Mouse (Mus musculus): ENCODE results near the gene Plod3. TPM values are rescaled to one million over a fixed set of nuclear protein-coding genes. Genes with fewer than 3 reads are reported as not detected.

Gene Plod3
- polyA plus RNA-seq, 1 experiment from 2014 or later, result 38.3 TPM

GRCm38 (mm10) chr5:137029643-137030415 lies 43.0 kb downstream of the Plod3 start:
- Histone ChIP-seq H3K9ac (replicated peaks; ENCODE audit: low read depth) (no peak overlapping the region), H3K4me2 (replicated peaks; ENCODE audit: low read depth, low read length) (peak overlapping the region; percentile 40), H3K27ac (ENCODE audit: low read length) (no peak overlapping the region), H3K4me3 (ENCODE audit: low read depth, low read length) (no peak overlapping the region; the same call in 1 of the 2 replicates), H3K27me3 (replicated peaks; ENCODE audit: insufficient read depth, low read length) (peaks cover 45% of the 10 kb centered on the region), H3K9me3 (ENCODE audit: low read length) (no peaks in the 10 kb centered on the region), H3K36me3 (ENCODE audit: insufficient read depth, low read length) (no peaks in the 10 kb centered on the region), H3K4me1 (ENCODE audit: insufficient read depth, low read depth, low read length) (peaks cover 10% of the 10 kb centered on the region)
- ATAC-seq (peak; percentile 74), DNase-seq (ENCODE audit: low spot score) (peak; percentile 97)
- WGBS, result under 1% methylated on average over 52 of the region's 52 CpGs
- TF ChIP-seq CTCF (IDR thresholded peaks at IDR 0.05) (peak; percentile 15), EP300 (IDR thresholded peaks at IDR 0.05) (no peak)

DNA sequence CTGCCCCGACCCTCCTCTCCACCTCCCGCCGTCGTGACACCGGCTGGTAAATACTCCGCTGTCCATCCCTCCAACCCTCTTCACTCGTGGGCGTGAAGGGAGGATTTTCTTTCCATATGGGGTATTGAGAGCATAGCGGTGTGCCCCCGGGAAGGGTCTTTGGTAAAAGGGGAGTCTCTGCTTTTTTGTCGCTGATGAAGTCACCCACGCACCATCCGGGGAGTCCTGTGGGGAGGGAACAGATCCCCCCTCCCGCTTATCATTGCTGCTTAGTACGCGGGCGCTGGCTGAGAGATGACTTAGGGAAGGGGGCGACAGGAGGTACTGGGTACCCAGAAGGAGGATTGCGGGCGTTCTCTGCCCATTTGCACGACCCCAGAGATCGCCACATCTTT lies 43.6 kb downstream of the Plod3 start:
- Histone ChIP-seq H3K9ac (replicated peaks; ENCODE audit: low read depth) (no peak overlapping the region), H3K27me3 (replicated peaks; ENCODE audit: insufficient read depth, low read length) (peaks cover 42% of the 10 kb centered on the region), H3K36me3 (ENCODE audit: insufficient read depth, low read length) (no peaks in the 10 kb centered on the region), H3K9me3 (ENCODE audit: low read length) (no peaks in the 10 kb centered on the region), H3K4me2 (replicated peaks; ENCODE audit: low read depth, low read length) (peak overlapping the region; percentile 40; the same call in 1 of the 2 replicates), H3K4me1 (ENCODE audit: insufficient read depth, low read depth, low read length) (peaks cover 10% of the 10 kb centered on the region), H3K4me3 (ENCODE audit: low read depth, low read length) (no peak overlapping the region), H3K27ac (ENCODE audit: low read length) (no peak overlapping the region)
- ATAC-seq, result no peak
- no peak for TF ChIP-seq EP300 (IDR thresholded peaks at IDR 0.05)
- TF ChIP-seq CTCF (IDR thresholded peaks at IDR 0.05), result no peak; the same call in 1 of the 2 replicates
- 15% methylated on average over 22 of the region's 22 CpGs for WGBS
- no peak for DNase-seq (ENCODE audit: low spot score)

DNA sequence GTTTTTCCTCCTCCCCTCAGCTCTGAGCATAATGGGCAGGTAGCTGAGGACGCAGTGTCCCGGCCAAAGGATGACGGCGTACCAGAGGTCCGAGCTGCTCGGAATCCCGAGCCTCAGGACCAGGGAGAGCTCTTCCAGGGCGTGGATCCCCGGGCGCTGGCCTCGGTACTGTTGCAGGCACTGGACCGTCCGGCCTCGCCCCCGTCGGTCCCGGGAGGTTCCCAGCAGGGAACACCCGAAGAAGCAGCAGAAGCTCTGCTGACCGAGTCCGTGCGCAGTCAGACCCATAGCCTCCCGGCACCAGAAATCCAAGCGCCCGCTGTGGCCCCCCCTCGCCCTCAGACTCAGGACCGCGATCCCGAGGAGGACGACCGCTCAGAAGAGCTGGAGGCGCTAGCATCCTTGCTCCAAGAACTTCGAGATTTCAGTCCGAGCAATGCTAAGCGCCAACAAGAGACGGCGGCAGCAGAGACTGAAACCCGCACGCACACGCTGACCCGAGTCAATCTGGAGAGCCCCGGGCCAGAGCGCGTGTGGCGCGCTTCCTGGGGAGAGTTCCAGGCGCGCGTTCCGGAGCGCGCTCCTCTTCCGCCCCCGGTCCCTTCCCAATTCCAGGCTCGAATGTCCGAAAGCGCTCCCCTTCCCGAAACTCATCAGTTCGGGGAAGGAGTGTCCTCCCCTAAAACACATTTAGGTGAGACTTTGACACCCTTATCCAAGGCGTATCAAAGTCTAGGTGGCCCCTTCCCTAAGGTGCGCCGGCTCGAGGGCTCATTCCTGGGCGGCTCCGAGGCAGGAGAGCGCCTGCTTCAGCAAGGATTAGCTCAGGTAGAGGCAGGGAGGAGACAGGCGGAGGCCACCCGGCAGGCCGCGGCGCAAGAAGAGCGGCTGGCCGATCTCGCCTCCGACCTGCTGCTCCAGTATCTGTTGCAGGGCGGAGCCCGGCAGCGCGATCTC lies 44.5 kb downstream of the Plod3 start:
- ATAC-seq (no peak), DNase-seq (ENCODE audit: low spot score) (peak; percentile 52)
- H3K9ac ChIP-seq (replicated peaks; ENCODE audit: low read depth), result no peak overlapping the region
- H3K9me3 ChIP-seq (ENCODE audit: low read length), result no peaks in the 10 kb centered on the region
- H3K4me1 ChIP-seq (ENCODE audit: insufficient read depth, low read depth, low read length), result peaks cover 10% of the 10 kb centered on the region
- no peak overlapping the region for H3K27ac ChIP-seq (ENCODE audit: low read length)
- H3K36me3 ChIP-seq (ENCODE audit: insufficient read depth, low read length), result peaks cover 2% of the 10 kb centered on the region
- H3K27me3 ChIP-seq (replicated peaks; ENCODE audit: insufficient read depth, low read length), result peaks cover 39% of the 10 kb centered on the region
- TF ChIP-seq CTCF (IDR thresholded peaks at IDR 0.05), result no peak
- no peak for TF ChIP-seq EP300 (IDR thresholded peaks at IDR 0.05)
- H3K4me3 ChIP-seq (ENCODE audit: low read depth, low read length), result peak overlapping the region; percentile 33
- 1% methylated on average over 74 of the region's 78 CpGs for WGBS
- H3K4me2 ChIP-seq (replicated peaks; ENCODE audit: low read depth, low read length), result peak overlapping the region; percentile 76

GRCm38 (mm10) chr5:137032033-137032421 lies 45.2 kb downstream of the Plod3 start:
- peak overlapping the region; percentile 33 for H3K4me3 ChIP-seq (ENCODE audit: low read depth, low read length)
- TF ChIP-seq CTCF (IDR thresholded peaks at IDR 0.05) (peak; percentile 32; the same call in 1 of the 2 replicates), EP300 (IDR thresholded peaks at IDR 0.05) (no peak)
- H3K36me3 ChIP-seq (ENCODE audit: insufficient read depth, low read length), result peaks cover 8% of the 10 kb centered on the region
- ATAC-seq (no peak), DNase-seq (ENCODE audit: low spot score) (no peak)
- H3K4me1 ChIP-seq (ENCODE audit: insufficient read depth, low read depth, low read length), result peaks cover 10% of the 10 kb centered on the region
- H3K4me2 ChIP-seq (replicated peaks; ENCODE audit: low read depth, low read length), result peak overlapping the region; percentile 76
- no peak overlapping the region for H3K9ac ChIP-seq (replicated peaks; ENCODE audit: low read depth)
- H3K9me3 ChIP-seq (ENCODE audit: low read length), result no peaks in the 10 kb centered on the region
- WGBS, result under 1% methylated on average over 31 of the region's 33 CpGs
- H3K27me3 ChIP-seq (replicated peaks; ENCODE audit: insufficient read depth, low read length), result peaks cover 35% of the 10 kb centered on the region
- H3K27ac ChIP-seq (ENCODE audit: low read length), result no peak overlapping the region

GRCm38 (mm10) chr5:137032641-137033074 lies 45.8 kb downstream of the Plod3 start:
- 1% methylated on average over 27 of the region's 49 CpGs for WGBS
- H3K27ac ChIP-seq (ENCODE audit: low read length), result no peak overlapping the region
- peak; percentile 96 for DNase-seq (ENCODE audit: low spot score)
- ATAC-seq, result peak; percentile 91
- H3K9ac ChIP-seq (replicated peaks; ENCODE audit: low read depth), result no peak overlapping the region
- peaks cover 14% of the 10 kb centered on the region for H3K36me3 ChIP-seq (ENCODE audit: insufficient read depth, low read length)
- H3K9me3 ChIP-seq (ENCODE audit: low read length), result no peaks in the 10 kb centered on the region
- TF ChIP-seq CTCF (IDR thresholded peaks at IDR 0.05), result no peak; the same call in 1 of the 2 replicates
- TF ChIP-seq EP300 (IDR thresholded peaks at IDR 0.05), result no peak
- peak overlapping the region; percentile 33 for H3K4me3 ChIP-seq (ENCODE audit: low read depth, low read length)
- peak overlapping the region; percentile 76 for H3K4me2 ChIP-seq (replicated peaks; ENCODE audit: low read depth, low read length)
- peaks cover 33% of the 10 kb centered on the region for H3K27me3 ChIP-seq (replicated peaks; ENCODE audit: insufficient read depth, low read length)
- H3K4me1 ChIP-seq (ENCODE audit: insufficient read depth, low read depth, low read length), result peaks cover 10% of the 10 kb centered on the region

DNA sequence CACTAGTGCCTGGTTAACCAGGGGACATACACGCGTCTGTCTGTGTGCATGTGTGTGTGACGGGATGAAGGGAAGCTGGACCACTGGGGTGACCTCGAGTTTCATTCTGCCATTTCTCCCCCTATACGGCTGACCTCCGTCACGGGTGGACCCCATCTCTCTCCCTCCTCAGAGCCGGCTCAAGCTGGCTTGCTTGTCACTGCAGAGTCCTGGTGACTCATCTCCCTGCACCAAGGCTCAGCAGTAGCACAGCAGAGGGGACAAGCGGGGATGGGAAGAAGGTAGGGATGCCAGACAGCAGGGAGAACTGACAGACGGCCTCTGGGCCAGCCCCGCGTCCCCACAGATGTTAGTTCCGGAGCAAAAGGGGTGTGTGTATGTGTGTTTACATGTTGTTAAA lies 49.4 kb downstream of the Plod3 start:
- DNase-seq (ENCODE audit: low spot score), result no peak
- H3K9me3 ChIP-seq (ENCODE audit: low read length), result no peaks in the 10 kb centered on the region
- 81% methylated on average over 13 of the region's 13 CpGs for WGBS
- peaks cover 10% of the 10 kb centered on the region for H3K4me1 ChIP-seq (ENCODE audit: insufficient read depth, low read depth, low read length)
- peaks cover 9% of the 10 kb centered on the region for H3K27me3 ChIP-seq (replicated peaks; ENCODE audit: insufficient read depth, low read length)
- H3K4me2 ChIP-seq (replicated peaks; ENCODE audit: low read depth, low read length), result no peak overlapping the region
- peaks cover 32% of the 10 kb centered on the region for H3K36me3 ChIP-seq (ENCODE audit: insufficient read depth, low read length)
- ATAC-seq, result no peak
- TF ChIP-seq CTCF (IDR thresholded peaks at IDR 0.05) (no peak), EP300 (IDR thresholded peaks at IDR 0.05) (no peak)
- H3K4me3 ChIP-seq (ENCODE audit: low read depth, low read length), result no peak overlapping the region
- no peak overlapping the region for H3K9ac ChIP-seq (replicated peaks; ENCODE audit: low read depth)
- H3K27ac ChIP-seq (ENCODE audit: low read length), result no peak overlapping the region

Data from lung, postnatal 0 days (tissue).